Mouse (Mus musculus) yolk sac, embryonic 10.5 days (tissue): ENCODE measurements around the gene Cytip.

Experiments used
- DNase-seq: peaks from one replicate; pipeline ENCODE4 v3.0.0-alpha.2; 2017; ENCODE audit warnings: low spot score

The Cytip gene

GRCm38 (mm10) chr2:58195346-58195745 lies at the start of gene Cytip:
Gene Cytip, minus strand, starts transcription at chr2:58195532.
- DNase-seq, result no peak

- no peak for DNase-seq
Observed at GRCm38 (mm10) chr2:58240639-58241038, 45.3 kb upstream of the Cytip start.

GRCm38 (mm10) chr2:58237487-58237886 lies 42.2 kb upstream of the Cytip start:
- DNase-seq, result no peak

- no peak for DNase-seq
Observed at GRCm38 (mm10) chr2:58199442-58199841, 4.1 kb upstream of the Cytip start.

GRCm38 (mm10) chr2:58196880-58197279 lies 1.5 kb upstream of the Cytip start:
- DNase-seq, result no peak

- DNase-seq, result no peak
Observed at GRCm38 (mm10) chr2:58194422-58195115, 763 bp downstream of the Cytip start.

- DNase-seq, result no peak
Observed at GRCm38 (mm10) chr2:58192160-58192559, 3.2 kb downstream of the Cytip start.

GRCm38 (mm10) chr2:58189501-58189900 lies 5.8 kb downstream of the Cytip start:
- DNase-seq, result no peak

- DNase-seq, result no peak
Observed at GRCm38 (mm10) chr2:58188903-58189302, 6.4 kb downstream of the Cytip start.

GRCm38 (mm10) chr2:58187310-58188051 lies 7.9 kb downstream of the Cytip start:
- no peak for DNase-seq

- DNase-seq, result no peak
Observed at GRCm38 (mm10) chr2:58184197-58184596, 11.1 kb downstream of the Cytip start.

GRCm38 (mm10) chr2:58183658-58184057 lies 11.7 kb downstream of the Cytip start:
- DNase-seq, result no peak

GRCm38 (mm10) chr2:58180776-58181175 lies 14.6 kb downstream of the Cytip start:
- no peak for DNase-seq

GRCm38 (mm10) chr2:58179056-58179455 lies 16.3 kb downstream of the Cytip start:
- no peak for DNase-seq

GRCm38 (mm10) chr2:58175392-58176291 lies 19.7 kb downstream of the Cytip start:
- no peak for DNase-seq

- no peak for DNase-seq
Observed at GRCm38 (mm10) chr2:58174476-58175286, 20.7 kb downstream of the Cytip start.

- no peak for DNase-seq
Observed at GRCm38 (mm10) chr2:58172963-58173362, 22.4 kb downstream of the Cytip start.

GRCm38 (mm10) chr2:58169173-58169572 lies 26.2 kb downstream of the Cytip start:
- DNase-seq, result no peak

GRCm38 (mm10) chr2:58167654-58168053 lies 27.7 kb downstream of the Cytip start:
- DNase-seq, result no peak

- no peak for DNase-seq
Observed at GRCm38 (mm10) chr2:58166764-58167163, 28.6 kb downstream of the Cytip start.

- no peak for DNase-seq
Observed at GRCm38 (mm10) chr2:58163457-58164181, 31.7 kb downstream of the Cytip start.
